Mouse (Mus musculus) liver, adult (tissue): ENCODE data around the gene Gemin5.
"Not testable (repeated sequence)": the region's sequence is repeated elsewhere in the genome, so short reads cannot be mapped to it uniquely, and the experiment has no call there.

Source experiments
- GATA4 ChIP-seq: IDR thresholded peaks from 2 replicates; pipeline ENCODE4 v1.6.1; 2014; ENCODE audit warnings: mild to moderate bottlenecking, low read length; ENCODE audit not compliant: insufficient replicate concordance

The Gemin5 gene

GRCm38 (mm10) chr11:58168167-58168915 lies at the start of gene Gemin5:
Gemin5 (minus strand) TSS chr11:58168539.
- TF ChIP-seq GATA4, result no peak; the same call in 1 of the 2 replicates

DNA sequence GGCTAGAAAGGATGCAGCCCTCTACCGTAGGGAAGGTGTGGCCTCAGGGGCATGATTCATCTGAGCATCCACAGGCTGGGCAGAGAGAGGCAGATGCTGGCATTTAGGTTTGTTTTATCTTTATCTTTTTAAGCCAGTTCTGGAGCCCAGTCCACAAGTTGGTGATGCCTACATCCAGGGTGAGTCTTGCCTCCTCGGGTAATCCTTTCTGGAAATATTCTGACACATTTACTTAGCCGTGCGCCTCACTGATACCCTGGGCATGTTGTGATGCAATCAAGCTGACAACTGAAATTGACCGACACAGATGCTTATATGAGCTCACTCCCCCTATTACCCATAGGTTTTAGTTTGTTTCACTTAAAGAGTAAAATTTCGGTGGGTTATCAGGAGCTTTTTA lies 48.5 kb upstream of the Gemin5 start:
- no peak for TF ChIP-seq GATA4

DNA sequence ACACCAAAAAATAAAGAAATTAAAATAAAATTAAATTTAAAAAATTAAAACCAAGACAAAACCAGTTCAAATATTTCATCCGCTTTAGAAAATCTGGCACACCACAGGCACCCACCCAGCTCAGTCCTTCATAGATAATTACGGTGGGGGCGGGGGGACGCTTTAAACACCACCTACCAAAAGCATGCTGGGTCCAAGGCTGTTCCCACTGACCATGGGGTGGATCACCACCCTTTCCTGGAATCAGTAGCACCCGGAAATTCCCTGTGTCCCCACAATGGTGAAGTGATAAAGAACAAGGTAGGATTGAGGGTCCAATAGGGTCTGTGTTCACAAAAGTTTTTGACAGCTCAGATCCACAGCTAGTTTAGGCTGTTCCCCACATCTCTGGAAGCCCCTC lies 47.5 kb upstream of the Gemin5 start:
- no peak for TF ChIP-seq GATA4

GRCm38 (mm10) chr11:58214391-58215048 lies 46.2 kb upstream of the Gemin5 start:
- no peak for TF ChIP-seq GATA4

DNA sequence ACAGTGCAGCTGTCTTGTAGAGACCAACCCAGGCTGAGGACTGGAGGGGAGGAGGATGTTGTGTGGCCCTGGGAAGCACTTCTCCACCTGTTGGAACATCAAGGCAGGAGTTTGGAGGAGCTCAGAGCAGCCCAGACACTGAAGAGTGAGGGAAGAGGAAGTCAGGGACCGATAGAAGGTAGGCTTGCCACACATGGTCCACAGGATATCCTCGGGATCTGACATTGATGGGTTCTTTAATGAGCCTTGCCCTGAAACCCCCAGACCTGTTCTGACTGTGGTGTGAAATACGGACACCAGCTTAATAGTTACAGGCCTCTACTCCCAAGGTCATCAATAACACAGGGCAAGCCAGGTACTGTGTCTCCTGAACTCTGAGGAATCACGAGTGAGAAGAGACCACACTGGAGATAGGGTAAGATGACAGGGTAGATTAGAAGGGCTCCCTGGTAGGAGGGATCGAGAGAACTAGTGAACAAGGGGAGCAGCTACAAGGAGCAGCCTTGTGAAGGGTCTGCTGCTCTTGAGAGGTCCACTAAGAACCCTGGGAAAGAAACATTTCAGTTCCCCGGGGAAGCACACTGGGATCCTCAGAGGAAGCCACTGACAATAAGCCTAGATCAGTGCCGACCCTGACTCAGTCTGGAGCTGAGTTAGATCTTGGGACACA lies 45.5 kb upstream of the Gemin5 start:
- no peak for TF ChIP-seq GATA4

- no peak for TF ChIP-seq GATA4
These were observed 43.3 kb upstream of the Gemin5 start for GRCm38 (mm10) chr11:58211682-58212067.

GRCm38 (mm10) chr11:58211062-58211681 lies 42.8 kb upstream of the Gemin5 start:
- no peak for TF ChIP-seq GATA4

DNA sequence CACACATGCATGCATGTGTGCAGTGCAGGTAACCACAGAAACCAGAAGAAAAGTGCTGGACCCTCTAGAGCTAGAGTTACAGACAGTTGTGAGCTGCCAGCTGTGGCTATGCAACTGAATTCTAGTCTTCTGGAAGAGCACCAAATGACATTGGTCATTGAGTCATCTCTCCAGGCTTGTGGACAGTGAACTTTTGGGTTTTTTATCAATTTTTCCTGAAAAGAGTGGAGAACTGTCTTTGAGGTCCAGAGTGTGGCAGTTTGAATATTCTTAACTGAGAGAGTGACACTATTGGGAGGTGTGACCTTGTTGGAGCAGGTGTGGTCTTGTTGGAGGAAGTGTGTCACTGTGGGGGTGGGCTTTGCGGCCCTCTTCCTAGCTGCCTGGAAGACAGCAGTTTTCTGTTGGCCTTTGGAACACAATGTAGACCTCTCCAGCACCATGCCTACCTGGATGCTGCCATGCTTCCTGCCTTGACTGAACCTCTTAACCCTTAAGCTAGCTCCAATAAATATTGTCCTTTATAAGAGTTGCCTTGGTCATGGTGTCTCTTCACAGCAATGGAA lies 42.1 kb upstream of the Gemin5 start:
- TF ChIP-seq GATA4, result no peak

- TF ChIP-seq GATA4, result no peak
These were observed 32.7 kb upstream of the Gemin5 start for GRCm38 (mm10) chr11:58201052-58201451.

DNA sequence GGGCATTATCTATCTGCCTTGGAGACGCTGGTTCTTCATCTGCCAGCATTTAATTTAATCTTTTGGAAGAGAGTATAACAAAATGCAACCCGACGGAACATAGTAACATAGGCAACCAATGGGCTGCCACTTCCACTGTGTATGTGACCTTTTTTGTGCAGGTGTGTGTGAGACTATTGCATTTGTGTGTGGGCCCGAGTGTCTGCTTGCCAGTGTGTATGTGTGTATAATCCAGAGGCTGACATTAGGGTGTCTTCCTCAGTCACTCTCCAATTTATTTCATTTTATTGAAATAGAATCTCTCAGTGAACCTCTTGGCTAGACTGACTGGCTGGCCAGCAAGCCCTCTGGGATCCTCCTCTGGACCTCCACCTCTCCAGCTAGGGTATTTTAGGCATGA lies 31.9 kb upstream of the Gemin5 start:
- no peak for TF ChIP-seq GATA4

DNA sequence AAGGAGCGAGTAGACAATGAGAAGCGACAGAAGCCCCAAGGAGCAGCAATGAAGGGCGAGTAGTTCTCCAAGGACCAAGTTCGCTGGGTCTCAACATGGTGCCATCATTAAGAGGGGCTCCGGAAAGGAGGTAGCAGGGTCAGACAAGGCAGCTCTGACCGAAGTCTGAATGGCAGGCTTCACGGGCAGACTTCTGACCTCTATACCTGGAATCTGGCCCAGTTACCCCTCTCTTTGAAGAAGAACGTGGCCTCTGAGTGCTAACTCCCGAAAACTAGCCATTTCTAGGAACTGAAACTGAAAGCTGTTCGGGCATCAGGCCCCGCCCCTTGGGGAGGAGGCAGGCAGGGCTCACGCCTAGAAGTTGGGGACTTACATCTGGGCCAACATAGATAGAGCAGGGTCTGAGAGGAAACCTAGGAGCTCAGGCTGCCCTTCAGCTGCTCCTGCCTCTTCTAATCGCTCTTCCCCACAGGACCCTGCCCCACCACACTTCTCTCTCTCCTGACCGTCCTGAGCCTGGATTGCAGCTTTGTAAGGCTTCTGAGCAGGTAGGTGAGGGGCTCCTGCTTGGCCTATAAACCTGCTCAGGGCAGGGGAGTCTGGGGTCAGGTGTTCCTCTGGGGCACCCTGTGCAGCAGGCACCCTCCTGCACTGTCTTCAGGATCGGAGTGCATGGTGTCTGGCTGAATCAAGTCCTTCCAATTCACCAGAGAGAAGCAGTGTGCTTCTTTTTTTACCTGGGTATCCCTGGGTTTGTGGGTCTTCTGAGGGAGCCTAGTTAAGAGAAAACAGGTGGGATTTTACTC lies 31.1 kb upstream of the Gemin5 start, which contains the start of the genes Igtp and Irgm2:
Gene Igtp, plus strand, starts transcription at position 328 of the 809 bp plus-strand sequence.
Gene Irgm2, plus strand, starts transcription at position 390 of the 809 bp plus-strand sequence.
- not testable (repeated sequence) for TF ChIP-seq GATA4

- TF ChIP-seq GATA4, result no peak
These were observed 30.3 kb upstream of the Gemin5 start for GRCm38 (mm10) chr11:58198663-58199062.

GRCm38 (mm10) chr11:58193860-58194520 lies 25.7 kb upstream of the Gemin5 start:
- no peak for TF ChIP-seq GATA4

GRCm38 (mm10) chr11:58193326-58193725 lies 25.0 kb upstream of the Gemin5 start:
- no peak for TF ChIP-seq GATA4
